Mouse (Mus musculus): ENCODE results near the gene Ccdc114. TPM values are rescaled to one million over a fixed set of nuclear protein-coding genes. Genes with fewer than 3 reads are reported as not detected.
"Not testable (repeated sequence)": the region's sequence is repeated elsewhere in the genome, so short reads cannot be mapped to it uniquely, and the experiment has no call there.

Gene Ccdc114
- polyA plus RNA-seq, 1 experiment from 2014 or later: 4.3 TPM

DNA sequence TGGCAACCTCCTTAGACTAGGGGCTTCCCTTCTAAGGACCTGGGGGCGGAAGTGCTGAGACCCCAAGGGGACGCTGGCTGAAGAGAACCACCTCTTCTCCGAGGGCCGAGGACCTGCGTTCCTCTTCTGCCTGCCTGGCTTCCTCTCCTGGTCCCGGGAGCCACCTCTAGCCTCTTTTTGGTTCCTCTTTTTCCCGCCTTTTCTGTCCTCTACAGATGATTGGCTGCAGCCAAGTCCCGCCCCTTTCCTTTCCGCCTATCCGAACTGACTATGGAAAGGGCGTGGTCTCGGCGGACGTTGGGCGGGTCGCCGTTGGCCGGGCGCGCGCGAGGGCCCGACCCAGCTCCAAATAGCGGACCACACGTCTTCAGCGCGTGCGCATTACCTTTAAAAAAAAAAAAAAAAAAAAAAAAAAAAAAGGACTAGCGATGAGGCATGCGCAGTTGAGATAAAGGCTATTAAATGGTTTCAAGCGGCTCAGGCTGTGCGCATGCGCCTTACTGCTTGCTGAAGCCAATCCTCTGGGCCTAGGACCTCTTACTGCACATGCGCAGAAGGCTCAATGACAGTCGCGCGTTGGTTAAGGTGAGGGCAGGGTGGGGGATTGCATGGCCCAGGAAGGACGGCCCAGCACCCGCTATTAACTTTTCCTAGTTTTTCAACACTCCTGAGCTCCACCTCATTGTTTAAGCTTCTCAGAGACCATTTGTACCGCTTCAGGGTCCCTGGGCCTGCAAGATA is 27.2 kb upstream of the Ccdc114 start, which contains the start of the genes Syngr4 and Tmem143:
Gene Syngr4, minus strand, starts transcription at position 198 of the 741 bp plus-strand sequence.
Gene Tmem143, plus strand, starts transcription at position 425 of the 741 bp plus-strand sequence.
- peak; percentile 83 for ATAC-seq (replicated peaks; ENCODE audit: low FRiP score)
- no peaks in the 10 kb centered on the region for H3K27me3 ChIP-seq (replicated peaks; ENCODE audit: control insufficient read depth, insufficient read depth, low read length)
- peaks cover 6% of the 10 kb centered on the region for H3K4me1 ChIP-seq (replicated peaks; ENCODE audit: control insufficient read depth, insufficient read depth, low read length)
- no peaks in the 10 kb centered on the region for H3K36me3 ChIP-seq (ENCODE audit: control insufficient read depth, insufficient read depth, low read length)
- peak within 1 kb of the TSS; percentile 70 for H3K27ac ChIP-seq (ENCODE audit: low read depth, low read length)
- peak within 1 kb of the TSS; percentile 58 for H3K4me3 ChIP-seq (ENCODE audit: low read depth, low read length)
- H3K4me2 ChIP-seq: peak within 1 kb of the TSS; percentile 77
- peak within 1 kb of the TSS; percentile 80 for H3K9ac ChIP-seq (ENCODE audit: low read depth, low read length)
- peak; percentile 95 for DNase-seq (ENCODE audit: low spot score)
- no peaks in the 10 kb centered on the region for H3K9me3 ChIP-seq (ENCODE audit: control insufficient read depth, low read length)
- WGBS: under 1% methylated on average over 40 of the region's 40 CpGs

DNA sequence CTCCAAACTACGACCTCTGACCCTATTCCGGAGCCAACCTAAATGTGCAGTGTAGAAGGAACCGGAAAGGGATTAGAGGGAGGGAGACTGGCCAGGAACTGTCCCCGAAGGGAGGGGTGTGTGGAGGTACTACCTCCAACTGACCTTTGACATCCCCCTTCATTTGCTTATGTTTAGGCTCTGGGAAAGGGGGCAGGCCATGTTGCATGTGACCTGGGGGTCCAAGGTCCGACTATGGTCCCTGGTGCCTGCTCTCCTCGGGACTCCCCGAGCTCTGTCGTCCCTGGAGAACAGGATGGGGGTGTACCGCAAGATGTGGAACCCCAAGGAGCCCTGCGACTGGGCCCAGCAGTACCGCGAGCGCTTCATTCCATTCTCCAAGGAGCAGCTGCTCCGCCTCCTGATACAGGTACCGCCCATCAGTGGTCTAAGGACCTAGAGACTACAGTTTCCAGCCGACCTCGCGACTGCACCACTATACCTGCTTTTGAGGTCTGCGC is 26.6 kb upstream of the Ccdc114 start:
- WGBS: 1% methylated on average over 19 of the region's 19 CpGs

DNA sequence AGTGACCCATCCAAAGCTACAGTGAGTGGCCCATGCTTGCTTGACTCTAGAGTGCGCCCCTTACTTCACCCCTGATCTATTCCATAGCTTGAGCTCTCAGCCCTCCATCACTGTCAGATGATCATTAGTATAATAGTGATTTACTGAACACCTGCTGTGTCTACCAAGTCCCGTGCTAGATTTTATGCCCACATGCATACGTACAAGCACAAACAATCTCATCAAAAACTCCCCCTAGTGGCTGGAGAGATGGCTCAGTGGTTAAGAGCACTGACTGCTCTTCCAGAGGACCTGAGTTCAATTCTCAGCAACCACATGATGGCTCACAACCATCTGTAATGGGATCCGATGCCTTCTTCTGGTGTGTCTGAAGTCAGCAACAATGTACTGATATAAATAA is 25.7 kb upstream of the Ccdc114 start:
- H3K4me1 ChIP-seq (replicated peaks; ENCODE audit: control insufficient read depth, insufficient read depth, low read length); H3K9me3 ChIP-seq (ENCODE audit: control insufficient read depth, low read length); ATAC-seq (replicated peaks; ENCODE audit: low FRiP score); H3K27me3 ChIP-seq (replicated peaks; ENCODE audit: control insufficient read depth, insufficient read depth, low read length); H3K36me3 ChIP-seq (ENCODE audit: control insufficient read depth, insufficient read depth, low read length); DNase-seq (ENCODE audit: low spot score): not testable (repeated sequence)
- peak overlapping the region; percentile 70; the same call in 1 of the 2 replicates for H3K27ac ChIP-seq (ENCODE audit: low read depth, low read length)
- H3K9ac ChIP-seq (ENCODE audit: low read depth, low read length): peak overlapping the region; percentile 80; the same call in 1 of the 2 replicates
- WGBS: 51% methylated on average over 4 of the region's 4 CpGs
- peak overlapping the region; percentile 77 for H3K4me2 ChIP-seq
- H3K4me3 ChIP-seq (ENCODE audit: low read depth, low read length): peak overlapping the region; percentile 58

More for the DNA sequence above, 26.6 kb upstream of the Ccdc114 start:
- H3K4me2 ChIP-seq: peak overlapping the region; percentile 77
- H3K36me3 ChIP-seq (ENCODE audit: control insufficient read depth, insufficient read depth, low read length): no peaks in the 10 kb centered on the region
- H3K9ac ChIP-seq (ENCODE audit: low read depth, low read length): peak overlapping the region; percentile 80
- ATAC-seq (replicated peaks; ENCODE audit: low FRiP score): peak; percentile 69
- H3K4me1 ChIP-seq (replicated peaks; ENCODE audit: control insufficient read depth, insufficient read depth, low read length): peaks cover 8% of the 10 kb centered on the region
- no peaks in the 10 kb centered on the region for H3K27me3 ChIP-seq (replicated peaks; ENCODE audit: control insufficient read depth, insufficient read depth, low read length)
- peak; percentile 69 for DNase-seq (ENCODE audit: low spot score)
- peak overlapping the region; percentile 58 for H3K4me3 ChIP-seq (ENCODE audit: low read depth, low read length)
- peak overlapping the region; percentile 70 for H3K27ac ChIP-seq (ENCODE audit: low read depth, low read length)
- no peaks in the 10 kb centered on the region for H3K9me3 ChIP-seq (ENCODE audit: control insufficient read depth, low read length)

DNA sequence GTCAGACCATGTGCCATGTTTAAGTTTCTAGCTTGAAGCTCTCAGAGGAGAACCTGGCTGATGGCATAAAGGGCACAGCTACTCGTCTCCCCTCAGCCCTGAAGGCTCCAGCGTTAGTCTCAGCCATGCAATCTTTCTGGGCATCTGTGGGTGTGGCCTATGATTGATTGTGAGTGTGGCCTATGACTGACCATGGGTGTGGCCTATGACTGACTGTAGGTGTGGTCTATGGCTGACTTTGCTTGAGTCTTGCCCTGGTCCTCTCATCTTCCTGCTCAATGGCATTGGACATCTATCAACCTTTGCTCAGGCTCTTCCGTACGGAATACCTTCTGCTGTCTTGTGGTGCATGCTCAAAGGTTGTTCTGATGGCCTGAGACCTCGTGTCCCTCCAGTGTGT is 22.3 kb upstream of the Ccdc114 start:
- ATAC-seq (replicated peaks; ENCODE audit: low FRiP score) (peak; percentile 60), DNase-seq (ENCODE audit: low spot score) (no peak)
- Histone ChIP-seq H3K9ac (ENCODE audit: low read depth, low read length) (no peak overlapping the region), H3K4me3 (ENCODE audit: low read depth, low read length) (no peak overlapping the region), H3K27me3 (replicated peaks; ENCODE audit: control insufficient read depth, insufficient read depth, low read length) (no peaks in the 10 kb centered on the region), H3K9me3 (ENCODE audit: control insufficient read depth, low read length) (no peaks in the 10 kb centered on the region), H3K4me1 (replicated peaks; ENCODE audit: control insufficient read depth, insufficient read depth, low read length) (peaks cover 4% of the 10 kb centered on the region; the same call in 1 of the 2 replicates), H3K27ac (ENCODE audit: low read depth, low read length) (no peak overlapping the region), H3K4me2 (no peak overlapping the region), H3K36me3 (ENCODE audit: control insufficient read depth, insufficient read depth, low read length) (no peaks in the 10 kb centered on the region)
- 52% methylated on average over 5 of the region's 5 CpGs for WGBS

DNA sequence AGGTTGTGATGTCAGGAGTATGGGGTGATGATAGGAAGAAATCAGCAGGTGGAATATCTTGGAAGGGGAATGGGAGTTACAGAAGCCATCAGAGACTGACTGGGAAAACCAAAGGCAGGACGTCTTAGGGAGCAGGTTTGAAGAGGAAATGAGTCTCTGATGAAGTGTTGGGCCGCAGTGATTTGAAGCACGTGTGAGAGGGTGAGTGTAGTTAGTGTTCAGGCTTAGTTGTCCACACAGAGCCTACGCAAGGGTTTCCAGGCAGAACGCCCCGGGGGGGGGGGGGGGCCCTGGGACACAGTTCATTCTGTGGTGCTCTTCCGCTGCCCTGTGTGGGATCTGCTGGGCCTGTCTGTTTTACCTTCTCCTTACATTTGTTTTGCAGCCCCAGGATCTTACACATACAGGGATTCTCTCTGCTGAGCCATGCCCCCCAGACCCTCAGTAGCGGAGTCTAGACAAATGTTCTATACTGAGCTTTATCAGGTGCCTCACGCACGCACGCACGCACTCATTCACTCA is 21.3 kb upstream of the Ccdc114 start:
- ATAC-seq (replicated peaks; ENCODE audit: low FRiP score) (no peak), DNase-seq (ENCODE audit: low spot score) (no peak)
- Histone ChIP-seq H3K27ac (ENCODE audit: low read depth, low read length) (no peak overlapping the region), H3K36me3 (ENCODE audit: control insufficient read depth, insufficient read depth, low read length) (no peaks in the 10 kb centered on the region), H3K4me3 (ENCODE audit: low read depth, low read length) (no peak overlapping the region), H3K27me3 (replicated peaks; ENCODE audit: control insufficient read depth, insufficient read depth, low read length) (no peaks in the 10 kb centered on the region), H3K9ac (ENCODE audit: low read depth, low read length) (no peak overlapping the region), H3K4me2 (no peak overlapping the region), H3K9me3 (ENCODE audit: control insufficient read depth, low read length) (no peaks in the 10 kb centered on the region), H3K4me1 (replicated peaks; ENCODE audit: control insufficient read depth, insufficient read depth, low read length) (peaks cover 4% of the 10 kb centered on the region; the same call in 1 of the 2 replicates)
- 80% methylated on average over 11 of the region's 12 CpGs for WGBS

DNA sequence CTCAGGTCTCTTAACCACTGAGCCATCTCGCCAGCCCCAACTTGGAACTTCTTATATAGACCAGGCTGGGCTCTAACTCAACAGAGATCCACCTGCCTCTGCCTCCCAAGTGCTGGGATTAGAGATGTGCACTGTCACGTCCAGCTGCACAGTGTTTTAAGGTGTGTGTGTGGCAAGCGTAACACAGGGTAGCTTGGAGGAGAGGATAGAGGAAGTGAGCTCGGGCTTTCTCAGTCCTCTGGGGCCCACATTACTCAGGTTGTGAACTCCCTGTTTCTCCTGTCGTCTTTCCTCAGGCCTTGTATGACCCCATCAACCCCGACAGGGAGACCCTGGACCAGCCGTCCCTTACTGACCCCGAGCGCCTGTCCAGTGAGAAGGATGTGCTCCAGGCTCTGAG is 17.2 kb upstream of the Ccdc114 start:
- Histone ChIP-seq H3K4me3 (ENCODE audit: low read depth, low read length) (no peak overlapping the region), H3K9ac (ENCODE audit: low read depth, low read length) (no peak overlapping the region), H3K27ac (ENCODE audit: low read depth, low read length) (no peak overlapping the region), H3K4me1 (replicated peaks; ENCODE audit: control insufficient read depth, insufficient read depth, low read length) (0 out of 2 replicates have a peak, but pooled peaks cover 2% of the 10 kb centered on the region), H3K36me3 (ENCODE audit: control insufficient read depth, insufficient read depth, low read length) (peaks cover 11% of the 10 kb centered on the region; the same call in 1 of the 2 replicates), H3K4me2 (no peak overlapping the region), H3K27me3 (replicated peaks; ENCODE audit: control insufficient read depth, insufficient read depth, low read length) (no peaks in the 10 kb centered on the region), H3K9me3 (ENCODE audit: control insufficient read depth, low read length) (no peaks in the 10 kb centered on the region; the same call in 1 of the 2 replicates)
- ATAC-seq (replicated peaks; ENCODE audit: low FRiP score) (no peak), DNase-seq (ENCODE audit: low spot score) (no peak)
- 82% methylated on average over 9 of the region's 9 CpGs for WGBS

DNA sequence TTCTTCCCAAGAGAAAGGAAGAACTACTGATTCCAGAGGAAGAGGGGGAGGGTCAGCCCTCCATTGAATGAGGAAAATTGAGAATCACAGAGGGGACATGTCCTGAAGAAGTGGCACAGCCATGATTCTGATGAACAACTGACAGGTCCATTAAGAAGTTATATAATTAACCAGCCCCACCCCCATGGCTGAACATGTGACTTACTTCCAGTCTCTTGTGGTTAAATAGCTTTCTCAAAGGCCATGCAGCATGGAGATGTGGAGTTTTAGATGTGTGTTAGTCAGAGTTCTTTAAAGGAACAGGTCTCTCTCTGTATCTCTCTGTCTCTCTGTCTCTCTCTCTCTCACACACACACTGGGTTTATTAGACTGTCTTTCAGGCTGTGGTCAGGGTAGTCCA is 15.5 kb upstream of the Ccdc114 start:
- no peaks in the 10 kb centered on the region for H3K27me3 ChIP-seq (replicated peaks; ENCODE audit: control insufficient read depth, insufficient read depth, low read length)
- peaks cover 11% of the 10 kb centered on the region; the same call in 1 of the 2 replicates for H3K36me3 ChIP-seq (ENCODE audit: control insufficient read depth, insufficient read depth, low read length)
- H3K4me2 ChIP-seq: no peak overlapping the region
- no peaks in the 10 kb centered on the region; the same call in 1 of the 2 replicates for H3K9me3 ChIP-seq (ENCODE audit: control insufficient read depth, low read length)
- no peak overlapping the region for H3K4me3 ChIP-seq (ENCODE audit: low read depth, low read length)
- no peak overlapping the region for H3K9ac ChIP-seq (ENCODE audit: low read depth, low read length)
- no peaks in the 10 kb centered on the region for H3K4me1 ChIP-seq (replicated peaks; ENCODE audit: control insufficient read depth, insufficient read depth, low read length)
- H3K27ac ChIP-seq (ENCODE audit: low read depth, low read length): no peak overlapping the region
- no peak for ATAC-seq (replicated peaks; ENCODE audit: low FRiP score)
- DNase-seq (ENCODE audit: low spot score): no peak

DNA sequence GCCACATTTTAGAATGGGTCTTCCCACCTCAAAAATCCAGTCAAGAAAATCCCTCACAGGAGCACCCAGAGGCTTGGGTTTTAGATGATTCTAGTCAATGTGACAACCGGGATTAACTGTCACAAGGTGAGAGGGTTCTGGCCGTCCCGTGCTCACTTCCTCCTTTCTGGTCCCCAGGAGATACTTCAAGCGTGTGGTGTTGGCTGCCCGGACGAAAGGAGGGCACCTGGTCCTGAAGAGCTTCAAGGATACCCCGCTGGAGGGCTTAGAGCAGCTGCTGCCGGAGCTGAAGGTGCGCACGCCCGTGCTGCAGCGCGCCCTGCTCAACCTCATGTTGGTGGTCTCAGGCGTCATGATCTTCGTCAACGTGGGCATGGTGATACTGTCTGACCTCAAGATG is 14.7 kb upstream of the Ccdc114 start:
- Histone ChIP-seq H3K9ac (ENCODE audit: low read depth, low read length) (no peak overlapping the region), H3K9me3 (ENCODE audit: control insufficient read depth, low read length) (no peaks in the 10 kb centered on the region; the same call in 1 of the 2 replicates), H3K4me3 (ENCODE audit: low read depth, low read length) (no peak overlapping the region), H3K27me3 (replicated peaks; ENCODE audit: control insufficient read depth, insufficient read depth, low read length) (no peaks in the 10 kb centered on the region), H3K36me3 (ENCODE audit: control insufficient read depth, insufficient read depth, low read length) (peaks cover 11% of the 10 kb centered on the region; the same call in 1 of the 2 replicates), H3K4me2 (no peak overlapping the region), H3K4me1 (replicated peaks; ENCODE audit: control insufficient read depth, insufficient read depth, low read length) (no peaks in the 10 kb centered on the region), H3K27ac (ENCODE audit: low read depth, low read length) (no peak overlapping the region)
- ATAC-seq (replicated peaks; ENCODE audit: low FRiP score) (no peak), DNase-seq (ENCODE audit: low spot score) (no peak)
- WGBS: 89% methylated on average over 16 of the region's 16 CpGs

Data from liver, embryonic 11.5 days (tissue).